In the genomic region with DNA sequence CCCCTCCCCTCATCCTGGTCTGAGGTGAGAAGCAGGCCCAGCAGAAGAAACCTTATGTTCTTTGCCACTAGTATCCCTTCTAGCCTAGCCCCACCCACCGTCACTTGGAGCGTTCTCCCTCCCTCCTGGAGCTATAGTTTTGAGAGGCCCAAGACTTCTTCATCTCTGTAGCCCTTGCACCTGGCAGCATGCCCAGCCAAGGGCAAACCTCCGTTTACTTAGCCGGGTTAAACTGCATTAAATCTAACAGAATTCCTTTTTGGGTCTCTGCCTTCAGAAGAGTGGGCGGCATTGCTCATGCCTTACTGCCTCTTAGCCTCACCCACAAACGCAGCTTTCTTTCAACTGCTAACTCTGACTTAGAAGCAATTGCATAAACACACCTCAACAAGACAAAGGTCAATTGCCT, we compare ENCODE assay signal across 11 mouse cellular contexts.
A peak's percentile ranks its signal among the peaks of the same experiment; 100 is the strongest.
DNase-seq lines count a peak whose midpoint lies in the region; ATAC-seq and TF ChIP-seq lines count a peak whose summit lies in the region.
"Had no signal": no experiment of that assay in that cellular context is flagged by ENCODE, and none has a peak within 500 bp of the region (broad histone marks: within the 10 kb centered on the region; RNA-seq: fewer than 3 reads in every experiment).

No protein-coding gene starts in this region.

- H3K27ac ChIP-seq in liver, adult 2 months (replicated peaks; ENCODE audit: insufficient read depth, low read depth, low read length) = no peak overlapping the region
- no peak overlapping the region for H3K27ac ChIP-seq in liver, embryonic 11.5 days (ENCODE audit: low read depth, low read length)
- H3K27ac ChIP-seq in stomach, embryonic 14.5 days (ENCODE audit: low read length) = peak overlapping the region; percentile 66; the same call in 1 of the 2 replicates
- H3K27ac ChIP-seq in hindbrain, postnatal 0 days = no peak overlapping the region
- H3K27ac ChIP-seq: heart, embryonic 15.5 days; liver, embryonic 15.5 days had no signal

- no peaks in the 10 kb centered on the region for H3K9me3 ChIP-seq in liver, embryonic 11.5 days (ENCODE audit: control insufficient read depth, low read length)
- H3K9me3 ChIP-seq in stomach, embryonic 14.5 days (ENCODE audit: control insufficient read depth, low read depth, low read length) = no peaks in the 10 kb centered on the region
- no peaks in the 10 kb centered on the region for H3K9me3 ChIP-seq in hindbrain, postnatal 0 days (ENCODE audit: low read length)
- H3K9me3 ChIP-seq: heart, embryonic 15.5 days; liver, embryonic 15.5 days had no signal

- no peak for TF ChIP-seq POLR2A in liver, adult 2 months (IDR thresholded peaks at IDR 0.05; ENCODE audit: extremely low read depth, insufficient read depth, low read length)

- peak; percentile 18 for DNase-seq in liver, adult 2 months (ENCODE audit: extremely low read depth, low read depth, low spot score)
- DNase-seq in liver, embryonic 11.5 days (ENCODE audit: low spot score) = no peak
- DNase-seq in fibroblast of lung, adult 2 months (ENCODE audit: low read depth) = peak; percentile 42
- peak; percentile 35 to 56 for DNase-seq in kidney, postnatal 25 days
- no peak for DNase-seq in urinary bladder, adult 18-20 months (ENCODE audit: low spot score in 2 of 2)
- DNase-seq in hindbrain, postnatal 0 days (ENCODE audit: low spot score) = no peak
- DNase-seq: thymus, postnatal 25 days had no signal

- no peak for TF ChIP-seq CTCF in liver, adult 2 months (IDR thresholded peaks at IDR 0.05; ENCODE audit: low read depth, low read length)
- no peak for TF ChIP-seq CTCF in hindbrain, postnatal 0 days (IDR thresholded peaks at IDR 0.05; ENCODE audit: low read depth)

- no peak for ATAC-seq in liver, embryonic 11.5 days (replicated peaks; ENCODE audit: low FRiP score)
- ATAC-seq in stomach, embryonic 14.5 days (ENCODE audit: insufficient number of reproducible peaks, insufficient read depth, low FRiP score, low read depth) = peak; percentile 91
- ATAC-seq in erythroid progenitor cell, adult 5-6 weeks (replicated peaks; ENCODE audit: low FRiP score, poor library complexity, severe bottlenecking) = no peak
- no peak for ATAC-seq in hindbrain, postnatal 0 days

- H3K4me3 ChIP-seq in liver, adult 2 months (ENCODE audit: insufficient read depth, low read depth, low read length) = no peak overlapping the region
- no peak overlapping the region for H3K4me3 ChIP-seq in liver, embryonic 11.5 days (ENCODE audit: low read depth, low read length)
- H3K4me3 ChIP-seq in stomach, embryonic 14.5 days (ENCODE audit: low read depth, low read length) = no peak overlapping the region
- no peak overlapping the region for H3K4me3 ChIP-seq in hindbrain, postnatal 0 days (ENCODE audit: low read length)
- H3K4me3 ChIP-seq: heart, embryonic 15.5 days; liver, embryonic 15.5 days had no signal

- 48% methylated on average over 6 of the region's 6 CpGs for WGBS in liver, adult 2 months
- 61% methylated on average over 6 of the region's 6 CpGs for WGBS in liver, embryonic 11.5 days
- WGBS in stomach, embryonic 14.5 days = 22% methylated on average over 6 of the region's 6 CpGs
- 43% methylated on average over 6 of the region's 6 CpGs for WGBS in hindbrain, postnatal 0 days

- H3K4me1 ChIP-seq in liver, adult 2 months (ENCODE audit: control insufficient read depth, insufficient read depth, low read length) = no peaks in the 10 kb centered on the region
- no peaks in the 10 kb centered on the region for H3K4me1 ChIP-seq in liver, embryonic 11.5 days (replicated peaks; ENCODE audit: control insufficient read depth, insufficient read depth, low read length)
- H3K4me1 ChIP-seq in stomach, embryonic 14.5 days (ENCODE audit: control insufficient read depth, insufficient read depth, low read length) = peaks cover 5% of the 10 kb centered on the region; the same call in 1 of the 2 replicates
- H3K4me1 ChIP-seq in hindbrain, postnatal 0 days (ENCODE audit: insufficient read depth, low read length) = no peaks in the 10 kb centered on the region
- H3K4me1 ChIP-seq: heart, embryonic 15.5 days had no signal

- H3K79me2 ChIP-seq in liver, adult 2 months (ENCODE audit: control insufficient read depth, insufficient read depth, low read length) = no peaks in the 10 kb centered on the region

- no peak overlapping the region for H3K4me2 ChIP-seq in liver, embryonic 11.5 days
- no peak overlapping the region for H3K4me2 ChIP-seq in stomach, embryonic 14.5 days (replicated peaks; ENCODE audit: low read depth, low read length)
- no peak overlapping the region for H3K4me2 ChIP-seq in hindbrain, postnatal 0 days (ENCODE audit: low read depth, low read length)
- H3K4me2 ChIP-seq: heart, embryonic 15.5 days; liver, embryonic 15.5 days had no signal

- H3K9ac ChIP-seq in liver, adult 2 months (ENCODE audit: low read depth, low read length) = no peak overlapping the region
- H3K9ac ChIP-seq in liver, embryonic 11.5 days (ENCODE audit: low read depth, low read length) = no peak overlapping the region
- no peak overlapping the region for H3K9ac ChIP-seq in stomach, embryonic 14.5 days (replicated peaks; ENCODE audit: low read depth, low read length)
- H3K9ac ChIP-seq in hindbrain, postnatal 0 days (replicated peaks; ENCODE audit: low read length) = no peak overlapping the region
- H3K9ac ChIP-seq: heart, embryonic 15.5 days; liver, embryonic 15.5 days had no signal

- H3K36me3 ChIP-seq in liver, adult 2 months (ENCODE audit: control insufficient read depth, insufficient read depth, low read length) = no peaks in the 10 kb centered on the region
- no peaks in the 10 kb centered on the region for H3K36me3 ChIP-seq in liver, embryonic 11.5 days (ENCODE audit: control insufficient read depth, insufficient read depth, low read length)
- no peaks in the 10 kb centered on the region for H3K36me3 ChIP-seq in stomach, embryonic 14.5 days (ENCODE audit: control insufficient read depth, insufficient read depth, low read length)
- H3K36me3 ChIP-seq in hindbrain, postnatal 0 days (ENCODE audit: insufficient read depth, low read length) = no peaks in the 10 kb centered on the region
- H3K36me3 ChIP-seq: heart, embryonic 15.5 days; liver, embryonic 15.5 days had no signal

- H3K27me3 ChIP-seq in liver, adult 2 months (ENCODE audit: control insufficient read depth, insufficient read depth, low read length) = no peaks in the 10 kb centered on the region
- no peaks in the 10 kb centered on the region for H3K27me3 ChIP-seq in liver, embryonic 11.5 days (replicated peaks; ENCODE audit: control insufficient read depth, insufficient read depth, low read length)
- no peaks in the 10 kb centered on the region for H3K27me3 ChIP-seq in stomach, embryonic 14.5 days (ENCODE audit: control insufficient read depth, insufficient read depth, low read length)
- no peaks in the 10 kb centered on the region for H3K27me3 ChIP-seq in hindbrain, postnatal 0 days (ENCODE audit: insufficient read depth, low read length)
- H3K27me3 ChIP-seq: heart, embryonic 15.5 days; liver, embryonic 15.5 days had no signal

Comparison
In these comparisons a context has a peak if more than half of its experiments do, and no peak if none do; other contexts are left out.
1. DNase-seq: peak in liver, adult 2 months (single experiment), fibroblast of lung, adult 2 months (single experiment) and kidney, postnatal 25 days (2 of 2); none in liver, embryonic 11.5 days (single experiment), urinary bladder, adult 18-20 months (0 of 2) and hindbrain, postnatal 0 days (single experiment).